17 mouse cellular contexts compared by ENCODE assay signal in the genomic region with DNA sequence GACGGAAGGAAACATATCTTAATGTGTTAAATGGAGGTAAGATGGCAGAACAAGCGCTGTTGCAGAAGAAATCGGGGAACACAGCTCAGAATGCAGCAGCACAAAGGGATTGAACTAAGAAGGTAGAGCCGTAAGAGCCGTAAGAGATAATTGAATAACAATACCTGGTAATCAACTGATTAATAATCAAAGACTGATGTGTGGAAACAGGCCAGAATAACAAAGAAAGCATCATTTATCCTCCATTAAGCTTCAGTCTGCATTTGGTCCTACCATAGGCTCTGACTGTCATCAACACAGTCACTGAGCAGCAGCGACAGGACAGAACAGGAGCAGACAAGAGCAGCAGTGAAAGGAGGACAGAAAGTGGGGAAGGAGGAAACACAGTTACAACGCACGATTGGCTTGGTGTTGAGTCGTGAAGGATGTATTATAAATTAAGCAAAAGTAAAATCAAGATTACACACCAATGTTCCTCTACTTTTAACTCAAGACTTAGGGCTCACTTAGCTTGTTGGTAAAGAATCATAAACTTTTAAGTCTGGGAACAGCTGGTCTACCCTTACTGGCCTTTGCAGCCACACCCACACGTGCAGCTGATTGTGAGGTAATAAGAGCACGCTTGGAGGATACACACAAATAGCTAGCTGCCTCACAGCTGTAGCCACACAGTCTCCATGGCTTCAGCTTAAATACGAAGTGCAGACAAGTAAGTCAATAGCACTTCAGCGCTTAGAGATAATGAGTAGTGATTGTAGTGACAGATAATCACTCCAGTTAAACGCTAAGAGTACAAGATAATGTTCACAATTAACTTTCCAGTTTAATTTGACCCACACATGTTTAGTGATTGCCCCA. TPM values are rescaled to one million over a fixed set of nuclear protein-coding genes. Genes with fewer than 3 reads are reported as not detected.
DNase-seq lines count a peak whose midpoint lies in the region; ATAC-seq and TF ChIP-seq lines count a peak whose summit lies in the region.
"Had no signal": no experiment of that assay in that cellular context is flagged by ENCODE, and none has a peak within 500 bp of the region (broad histone marks: within the 10 kb centered on the region; RNA-seq: fewer than 3 reads in every experiment).

No protein-coding gene starts in this region.

- no peak overlapping the region for H3K4me2 ChIP-seq in midbrain, embryonic 11.5 days
- no peak overlapping the region for H3K4me2 ChIP-seq in midbrain, postnatal 0 days (ENCODE audit: low read depth, low read length, poor library complexity, severe bottlenecking)
- H3K4me2 ChIP-seq in hindbrain, embryonic 16.5 days (ENCODE audit: low read length): no peak overlapping the region
- H3K4me2 ChIP-seq: embryonic facial prominence, embryonic 12.5 days; intestine, embryonic 15.5 days; liver, embryonic 12.5 days had no signal

- WGBS in midbrain, embryonic 11.5 days: 80% methylated on average over 14 of the region's 14 CpGs
- WGBS in midbrain, postnatal 0 days: 74% methylated on average over 14 of the region's 14 CpGs
- WGBS in hindbrain, embryonic 16.5 days: 58% methylated on average over 14 of the region's 14 CpGs
- WGBS in heart, adult 2 months: 70% methylated on average over 14 of the region's 14 CpGs

- H3K4me3 ChIP-seq in midbrain, embryonic 11.5 days (ENCODE audit: low read depth, low read length): no peak overlapping the region
- no peak overlapping the region for H3K4me3 ChIP-seq in midbrain, postnatal 0 days (ENCODE audit: low read depth, low read length)
- no peak overlapping the region for H3K4me3 ChIP-seq in hindbrain, embryonic 16.5 days (ENCODE audit: low read length)
- H3K4me3 ChIP-seq in heart, adult 2 months: no peak overlapping the region
- H3K4me3 ChIP-seq: embryonic facial prominence, embryonic 12.5 days; intestine, embryonic 15.5 days; liver, embryonic 12.5 days; megakaryocyte, embryonic 14.5 days had no signal

- no peaks in the 10 kb centered on the region for H3K27me3 ChIP-seq in midbrain, embryonic 11.5 days (ENCODE audit: control insufficient read depth, insufficient read depth, low read length)
- no peaks in the 10 kb centered on the region for H3K27me3 ChIP-seq in midbrain, postnatal 0 days (ENCODE audit: insufficient read depth, low read length)
- H3K27me3 ChIP-seq in hindbrain, embryonic 16.5 days (replicated peaks; ENCODE audit: control insufficient read depth, insufficient read depth, low read length): no peaks in the 10 kb centered on the region
- no peaks in the 10 kb centered on the region for H3K27me3 ChIP-seq in heart, adult 2 months (ENCODE audit: control insufficient read depth, insufficient read depth, low read length)
- H3K27me3 ChIP-seq: embryonic facial prominence, embryonic 12.5 days; intestine, embryonic 15.5 days; liver, embryonic 12.5 days; megakaryocyte, embryonic 14.5 days had no signal

- H3K27ac ChIP-seq in midbrain, embryonic 11.5 days (ENCODE audit: low read depth, low read length): no peak overlapping the region
- no peak overlapping the region for H3K27ac ChIP-seq in midbrain, postnatal 0 days (ENCODE audit: low read depth, low read length)
- H3K27ac ChIP-seq in hindbrain, embryonic 16.5 days (ENCODE audit: low read depth, low read length): no peak overlapping the region
- H3K27ac ChIP-seq in heart, adult 2 months: no peak overlapping the region
- H3K27ac ChIP-seq: embryonic facial prominence, embryonic 12.5 days; intestine, embryonic 15.5 days; liver, embryonic 12.5 days had no signal

- H3K79me2 ChIP-seq in heart, adult 2 months (replicated peaks; ENCODE audit: control insufficient read depth, insufficient read depth, low read length): no peaks in the 10 kb centered on the region

- DNase-seq in embryo, embryonic 10 days (ENCODE audit: low spot score): peak; percentile 19
- DNase-seq in embryo, embryonic 9.5 days (ENCODE audit: extremely low spot score): no peak
- DNase-seq in midbrain, embryonic 11.5 days (ENCODE audit: low spot score, missing footprints): no peak
- DNase-seq in midbrain, postnatal 0 days (ENCODE audit: low spot score): no peak
- DNase-seq in brain, embryonic 14.5 days (ENCODE audit: low read depth): peak; percentile 69
- no peak for DNase-seq in heart, adult 2 months
- DNase-seq: adrenal gland, postnatal 36 days; heart, postnatal 14 days; kidney, postnatal 14 days; spleen, adult 18-20 months had no signal

- H3K9ac ChIP-seq in midbrain, embryonic 11.5 days (ENCODE audit: low read length): no peak overlapping the region
- H3K9ac ChIP-seq in midbrain, postnatal 0 days (replicated peaks; ENCODE audit: low read length, poor library complexity, severe bottlenecking): no peak overlapping the region
- no peak overlapping the region for H3K9ac ChIP-seq in hindbrain, embryonic 16.5 days (ENCODE audit: low read depth, low read length)
- no peak overlapping the region for H3K9ac ChIP-seq in heart, adult 2 months (ENCODE audit: low read depth, low read length)
- H3K9ac ChIP-seq: embryonic facial prominence, embryonic 12.5 days; intestine, embryonic 15.5 days; liver, embryonic 12.5 days had no signal

- no peak for TF ChIP-seq EP300 in heart, adult 2 months (IDR thresholded peaks at IDR 0.05; ENCODE audit: insufficient read depth, low read depth, low read length)

- H3K4me1 ChIP-seq in midbrain, embryonic 11.5 days (ENCODE audit: control insufficient read depth, insufficient read depth, low read length): no peaks in the 10 kb centered on the region
- no peaks in the 10 kb centered on the region for H3K4me1 ChIP-seq in midbrain, postnatal 0 days (ENCODE audit: insufficient read depth, low read length)
- H3K4me1 ChIP-seq in hindbrain, embryonic 16.5 days (ENCODE audit: control insufficient read depth, insufficient read depth, low read depth, low read length): 0 out of 2 replicates have a peak, but pooled peaks cover 3% of the 10 kb centered on the region
- no peaks in the 10 kb centered on the region for H3K4me1 ChIP-seq in heart, adult 2 months (ENCODE audit: control insufficient read depth, insufficient read depth, low read length)
- H3K4me1 ChIP-seq: embryonic facial prominence, embryonic 12.5 days; intestine, embryonic 15.5 days; liver, embryonic 12.5 days had no signal

- peak; percentile 42; the same call in 1 of the 2 replicates for ATAC-seq in midbrain, embryonic 11.5 days (ENCODE audit: low FRiP score)
- no peak for ATAC-seq in midbrain, postnatal 0 days (ENCODE audit: low FRiP score)
- 0 out of 2 replicates have a peak, but pooled peaks have one; percentile 45 for ATAC-seq in hindbrain, embryonic 16.5 days
- ATAC-seq in granulocyte monocyte progenitor cell, adult 5-6 weeks (replicated peaks; ENCODE audit: poor library complexity, severe bottlenecking): no peak
- ATAC-seq: intestine, embryonic 15.5 days; liver, embryonic 12.5 days; lung, postnatal 0 days had no signal

- no peak for TF ChIP-seq POLR2A in brain, embryonic 14.5 days (IDR thresholded peaks at IDR 0.05; ENCODE audit: borderline replicate concordance, extremely low read depth, insufficient read depth, insufficient read length, poor library complexity, severe bottlenecking)
- no peak for TF ChIP-seq POLR2A in heart, adult 2 months (IDR thresholded peaks at IDR 0.05; ENCODE audit: insufficient read depth, low read depth, low read length)

- peaks cover 16% of the 10 kb centered on the region for H3K36me3 ChIP-seq in midbrain, embryonic 11.5 days (ENCODE audit: control insufficient read depth, insufficient read depth, low read length)
- peaks cover 19% of the 10 kb centered on the region for H3K36me3 ChIP-seq in midbrain, postnatal 0 days (ENCODE audit: insufficient read depth, low read length)
- peaks cover 13% of the 10 kb centered on the region for H3K36me3 ChIP-seq in hindbrain, embryonic 16.5 days (ENCODE audit: control insufficient read depth, insufficient read depth, low read length)
- peaks cover 3% of the 10 kb centered on the region for H3K36me3 ChIP-seq in heart, adult 2 months (ENCODE audit: control insufficient read depth, insufficient read depth, low read length)

- no peak for TF ChIP-seq CTCF in midbrain, postnatal 0 days (IDR thresholded peaks at IDR 0.05)
- TF ChIP-seq CTCF in brain, embryonic 14.5 days (IDR thresholded peaks at IDR 0.05; ENCODE audit: borderline replicate concordance, extremely low read depth, insufficient read depth, insufficient read length): no peak
- TF ChIP-seq CTCF in heart, adult 2 months (IDR thresholded peaks at IDR 0.05): no peak

- intact Hi-C loops in heart, adult 2 months (cut with DNase I): no loop called here

- no peaks in the 10 kb centered on the region for H3K9me3 ChIP-seq in midbrain, embryonic 11.5 days (ENCODE audit: control insufficient read depth, low read length)
- no peaks in the 10 kb centered on the region for H3K9me3 ChIP-seq in midbrain, postnatal 0 days (ENCODE audit: low read length)
- no peaks in the 10 kb centered on the region for H3K9me3 ChIP-seq in hindbrain, embryonic 16.5 days (ENCODE audit: control insufficient read depth, low read length)
- H3K9me3 ChIP-seq: embryonic facial prominence, embryonic 12.5 days; intestine, embryonic 15.5 days; liver, embryonic 12.5 days; megakaryocyte, embryonic 14.5 days had no signal

RNA-seq across cellular contexts. Expression of a gene that starts 59.8 kb away (rescaled TPM):
- 69.2 and 80.3 TPM in 2 replicates for polyA plus RNA-seq in midbrain, embryonic 11.5 days (2014; fragmentation: Nextera tagmentation; extraction: Ambion mirVana)
- total RNA-seq in midbrain, postnatal 0 days (2014; rRNA removed): 165 and 217 TPM in 2 replicates
- 78.7 and 83.1 TPM in 2 replicates for polyA plus RNA-seq in midbrain, postnatal 0 days (2015; fragmentation: Nextera tagmentation; extraction: Ambion mirVana)
- 178 and 198 TPM in 2 replicates for polyA plus RNA-seq in brain, embryonic 14.5 days (2012; rRNA removed)
- 82.8 and 91.4 TPM in 2 replicates for polyA plus RNA-seq in hindbrain, embryonic 16.5 days (2015; fragmentation: Nextera tagmentation; extraction: Ambion mirVana)
- 39.6 and 41.9 TPM in 2 replicates for total RNA-seq in granulocyte monocyte progenitor cell, adult 5-6 weeks (2014; fragmentation: Nextera tagmentation)
- 33.1 and 40.9 TPM in 2 replicates for total RNA-seq in granulocyte monocyte progenitor cell, adult 5-6 weeks (2017)
- 10 to 100 TPM; 17.8 to 22.9 TPM for total RNA-seq in heart, adult 2 months (2021)
- polyA plus RNA-seq in heart, adult 2 months (2012; rRNA removed): 5.8 and 9.5 TPM in 2 replicates

Comparison
In these comparisons a context has a peak if more than half of its experiments do, and no peak if none do; other contexts are left out.
1. DNase-seq: peak in embryo, embryonic 10 days (single experiment) and brain, embryonic 14.5 days (single experiment); none in embryo, embryonic 9.5 days (single experiment), midbrain, embryonic 11.5 days (single experiment), midbrain, postnatal 0 days (single experiment) and heart, adult 2 months (0 of 2).
2. ATAC-seq: peak in midbrain, embryonic 11.5 days (single experiment) and hindbrain, embryonic 16.5 days (single experiment); none in midbrain, postnatal 0 days (single experiment) and granulocyte monocyte progenitor cell, adult 5-6 weeks (single experiment).